Mouse (Mus musculus) adrenal gland, adult 18-20 months (tissue): ENCODE measurements around the gene Sh2d3c. TPM values are rescaled to one million over a fixed set of nuclear protein-coding genes. Genes with fewer than 3 reads are reported as not detected.
A peak's percentile ranks its signal among the peaks of the same experiment; 100 is the strongest.

Experiments used
- DNase-seq, 2 experiments: peaks; one replicate each; pipeline ENCODE4 v3.0.0; 2021 to 2022; ENCODE audit warnings: low spot score in 2 of 2
- total RNA-seq, 2 experiments: library from RNA; stranded (reverse); gene quantifications; 1 replicate in 1 of 2; 2 replicates in 1 of 2; pipeline ENCODE4 v1.2.3; 2021

Gene Sh2d3c
- total RNA-seq, 2 experiments from 2014 or later, result 11.6 to 14.9 TPM

DNA sequence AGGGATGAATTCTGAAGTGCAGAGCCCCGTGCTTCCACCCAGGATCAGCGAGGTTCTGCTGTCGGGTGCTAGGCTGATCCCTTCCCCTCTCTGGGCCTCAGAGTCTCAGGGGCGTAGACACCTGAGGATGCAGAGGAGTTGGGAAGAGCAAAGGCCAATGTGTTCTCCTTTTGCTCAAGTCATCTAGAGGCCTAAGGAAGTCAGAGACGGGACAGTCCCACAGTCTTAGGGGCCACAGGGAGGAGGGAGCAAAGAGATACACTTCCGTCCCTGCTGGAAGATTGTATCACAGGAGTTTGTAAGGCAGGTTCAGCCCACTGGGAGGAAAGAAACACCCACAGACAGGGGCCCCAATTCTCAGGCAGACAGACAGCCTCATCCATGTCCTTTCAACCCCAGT, 1.2 kb downstream of the Sh2d3c start:
- DNase-seq, result no peak

DNA sequence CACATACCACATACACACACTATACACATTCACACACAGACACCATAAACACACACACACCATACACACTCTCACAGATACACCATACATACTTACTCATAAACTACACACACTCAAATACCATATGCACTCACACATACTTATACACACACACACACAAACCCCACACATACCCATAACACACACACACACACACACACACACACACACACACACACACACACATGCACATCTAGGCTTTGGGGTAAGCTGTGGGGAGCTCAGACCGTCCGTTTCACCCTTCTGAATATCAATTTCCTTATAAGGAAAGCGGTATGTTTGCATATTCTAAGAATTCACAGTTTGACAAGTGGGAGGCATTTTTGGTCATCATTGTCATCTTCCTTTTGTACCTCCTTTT, 1.7 kb downstream of the Sh2d3c start:
- no peak for DNase-seq

DNA sequence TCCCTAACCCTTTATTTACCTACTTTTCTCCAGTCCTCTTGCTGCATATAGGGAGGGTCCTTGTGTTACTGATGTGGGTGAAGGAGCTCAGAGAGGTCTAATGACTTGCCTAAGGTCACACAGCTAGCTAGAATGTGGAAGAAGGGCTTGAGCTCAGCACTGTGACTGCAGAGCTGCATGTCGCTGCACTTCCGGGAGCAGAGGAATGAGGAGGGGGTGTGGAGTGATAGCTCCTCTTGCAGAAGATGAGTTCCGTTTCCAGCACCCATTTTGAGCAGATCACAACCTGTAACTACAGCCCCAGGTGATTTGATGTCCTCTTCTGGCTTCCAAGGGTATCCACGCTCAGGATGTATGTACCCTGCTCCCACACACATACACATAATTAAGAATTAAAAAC, 3.3 kb downstream of the Sh2d3c start:
- DNase-seq, result no peak

DNA sequence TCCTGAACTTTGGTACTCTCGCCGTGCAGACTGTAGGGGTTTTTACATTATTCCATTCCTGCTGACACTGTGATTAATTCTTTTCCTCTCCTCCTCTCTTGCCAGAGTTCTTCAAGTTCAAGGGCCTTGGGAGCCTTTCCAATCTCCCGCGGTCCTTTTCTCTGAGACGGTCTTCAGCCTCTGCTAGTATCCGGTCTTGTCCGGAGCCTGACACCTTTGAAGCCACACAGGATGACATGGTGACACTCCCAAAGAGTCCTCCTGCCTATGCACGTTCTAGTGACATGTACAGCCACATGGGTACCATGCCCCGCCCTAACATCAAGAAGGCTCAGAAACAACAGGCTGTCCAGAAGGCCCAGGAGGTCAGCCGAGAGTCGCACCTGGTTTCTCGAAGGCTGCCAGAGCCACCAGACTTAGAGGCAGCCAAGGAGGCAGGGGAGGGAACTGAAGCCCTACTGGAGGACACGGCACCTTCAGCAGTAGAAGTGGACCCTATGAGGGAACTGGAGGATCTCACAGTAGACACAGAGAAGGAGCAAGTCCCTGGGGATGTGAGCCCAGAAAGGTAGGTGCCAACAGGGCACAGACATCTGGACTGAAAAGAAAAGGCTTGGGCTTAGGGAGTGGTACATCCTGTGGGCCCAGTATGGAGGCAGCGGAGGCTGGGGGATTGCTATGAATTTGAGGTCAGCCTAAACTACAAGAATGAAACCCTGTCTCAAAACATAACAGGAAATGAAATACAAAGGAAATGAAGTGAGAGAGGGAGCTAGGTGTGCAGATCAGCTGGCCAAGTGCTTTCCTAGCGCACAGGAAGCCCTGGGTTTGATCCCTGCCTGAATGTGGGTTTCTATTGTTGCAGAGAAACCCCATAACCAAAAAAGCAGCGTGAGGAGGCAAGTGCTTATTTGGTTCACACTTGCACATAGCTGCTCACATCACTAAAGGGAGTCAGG, 4.3 kb downstream of the Sh2d3c start:
- no peak for DNase-seq

DNA sequence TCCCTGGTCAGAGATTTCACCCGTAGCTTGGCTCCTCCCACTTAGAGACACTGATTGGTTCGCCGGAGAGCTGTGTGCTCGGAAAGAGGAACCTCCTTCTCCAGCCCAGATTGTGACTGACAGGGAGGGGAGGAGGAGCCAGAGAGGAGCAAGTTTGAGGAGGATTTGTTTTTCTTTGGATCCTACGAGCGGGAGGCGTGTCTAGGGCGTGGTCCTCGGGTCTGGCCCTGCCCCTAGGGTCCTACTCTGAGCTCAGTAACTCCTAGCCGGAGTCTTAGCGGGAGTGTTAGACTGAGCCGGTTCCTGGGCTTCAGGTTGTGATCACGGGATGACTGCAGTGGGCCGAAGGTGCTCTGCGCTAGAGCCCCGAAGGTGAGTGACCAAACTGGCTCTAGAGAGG, 6.6 kb downstream of the Sh2d3c start:
- DNase-seq, result peak; percentile 79 to 83

DNA sequence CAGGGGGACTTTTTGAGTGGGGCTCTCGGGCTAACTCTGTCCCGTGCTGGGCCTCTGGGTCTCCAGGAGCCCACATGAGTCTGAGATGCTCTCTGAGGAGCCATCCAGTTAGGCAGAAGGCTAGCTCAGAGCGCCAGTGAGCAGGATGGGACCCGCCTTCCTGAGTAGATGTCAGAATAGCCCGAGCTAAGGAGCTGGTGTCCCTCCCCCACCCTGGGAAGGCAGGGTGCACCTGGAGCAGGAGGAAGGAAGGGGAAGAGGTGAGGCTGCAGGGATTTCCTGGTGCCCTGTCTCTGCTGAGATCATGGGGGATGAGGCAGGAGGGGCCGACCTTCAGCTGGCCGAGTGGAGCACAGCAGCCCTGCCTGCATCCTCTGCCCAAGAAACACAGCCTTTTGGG, 7.6 kb downstream of the Sh2d3c start:
- DNase-seq, result no peak

DNA sequence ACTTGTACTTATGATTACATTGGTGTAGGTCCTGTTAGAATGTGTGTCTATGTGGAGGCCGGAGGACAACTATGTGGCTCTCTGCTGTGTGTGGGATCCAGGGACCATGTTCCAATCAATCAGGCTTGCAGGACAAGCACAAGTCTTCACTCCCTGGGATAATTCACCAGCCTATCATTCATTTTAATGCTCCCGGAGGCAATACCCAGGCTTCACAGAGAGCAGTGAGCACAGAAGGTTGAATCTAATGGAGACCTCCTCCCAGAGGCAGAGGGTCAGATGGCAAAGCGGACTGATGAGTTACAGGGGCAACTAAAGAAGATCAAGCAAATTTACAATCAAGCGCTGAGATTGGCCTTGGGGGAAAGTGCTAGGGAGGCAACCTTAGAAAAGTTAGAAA, 8.7 kb downstream of the Sh2d3c start:
- DNase-seq, result no peak

DNA sequence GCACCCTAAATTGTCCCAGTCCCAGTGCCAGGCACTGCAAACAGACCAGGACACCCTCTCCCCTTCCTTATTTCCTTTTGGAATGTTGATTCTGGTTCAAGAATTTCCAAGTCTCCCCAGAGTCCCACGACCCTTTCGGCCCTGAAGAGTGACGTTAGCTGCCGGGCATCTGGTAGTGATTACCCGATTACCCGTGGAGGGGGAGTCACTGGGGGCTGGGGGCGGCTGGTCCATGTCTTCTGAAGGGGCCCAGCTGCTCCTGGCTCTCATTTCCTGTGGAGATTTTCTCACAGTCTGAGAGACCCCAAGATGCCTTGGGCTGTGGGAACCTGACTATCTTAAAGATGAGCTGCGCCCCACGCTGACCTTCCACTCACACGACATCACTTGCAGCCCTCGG, 10.0 kb downstream of the Sh2d3c start:
- no peak for DNase-seq

DNA sequence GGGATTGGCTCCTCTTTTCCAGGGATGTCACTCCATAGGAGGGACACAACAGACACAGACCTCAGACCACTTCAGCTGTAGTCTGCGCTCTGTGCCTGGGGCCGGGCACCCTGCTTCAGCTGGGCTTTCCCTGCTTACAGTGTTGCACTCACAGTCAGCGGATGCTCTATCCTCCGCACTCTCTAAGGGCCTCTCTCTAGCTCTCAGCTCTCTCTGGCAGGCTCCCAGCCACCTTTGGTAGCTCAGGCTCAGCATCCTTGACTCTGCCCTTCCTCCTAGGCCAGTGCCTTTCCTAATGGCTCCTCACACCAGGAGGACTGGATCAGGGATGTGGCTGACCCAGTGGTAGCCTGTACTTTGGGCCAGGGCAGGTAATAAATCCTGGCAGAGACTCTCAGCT, 11.1 kb downstream of the Sh2d3c start:
- DNase-seq, result no peak

DNA sequence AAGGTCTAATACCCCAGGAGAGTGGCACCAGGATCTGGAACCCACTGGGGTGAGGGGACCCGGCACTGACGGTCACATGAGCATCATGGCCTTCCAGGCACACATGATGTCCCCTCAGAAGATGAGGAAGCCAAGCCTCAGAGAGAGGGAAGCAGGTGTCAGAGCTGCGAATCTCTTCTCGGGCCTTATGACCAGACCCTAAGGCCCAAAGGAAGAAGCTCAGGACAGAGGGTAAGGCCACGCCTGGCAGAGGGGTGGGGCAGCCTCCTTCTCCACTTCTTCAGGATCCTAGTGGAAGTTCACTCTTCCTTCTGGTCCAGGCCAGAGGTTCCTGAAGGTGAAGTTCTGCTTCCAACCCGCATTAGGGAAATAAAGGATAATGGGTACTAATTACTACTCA, 11.8 kb downstream of the Sh2d3c start:
- DNase-seq, result no peak

DNA sequence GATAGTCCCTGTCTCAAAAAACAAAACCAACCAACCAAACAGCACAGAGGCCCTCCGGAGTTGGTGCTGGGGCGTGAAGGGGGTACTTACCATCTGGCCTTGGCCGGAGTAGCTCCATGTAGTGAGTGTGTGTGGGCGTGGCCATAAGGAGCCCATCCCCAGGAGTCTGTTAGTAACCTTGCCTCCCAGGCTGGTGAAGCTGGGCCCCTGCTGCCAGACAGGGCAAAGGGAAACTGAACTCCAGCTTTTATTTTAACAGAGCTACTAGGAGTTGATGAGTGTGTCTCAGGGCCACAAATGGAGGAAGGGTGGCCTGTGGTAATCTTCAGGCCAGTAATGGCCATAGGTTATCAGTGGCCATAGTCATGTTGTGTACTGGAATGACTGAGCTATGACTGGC, 13.6 kb downstream of the Sh2d3c start:
- no peak for DNase-seq

DNA sequence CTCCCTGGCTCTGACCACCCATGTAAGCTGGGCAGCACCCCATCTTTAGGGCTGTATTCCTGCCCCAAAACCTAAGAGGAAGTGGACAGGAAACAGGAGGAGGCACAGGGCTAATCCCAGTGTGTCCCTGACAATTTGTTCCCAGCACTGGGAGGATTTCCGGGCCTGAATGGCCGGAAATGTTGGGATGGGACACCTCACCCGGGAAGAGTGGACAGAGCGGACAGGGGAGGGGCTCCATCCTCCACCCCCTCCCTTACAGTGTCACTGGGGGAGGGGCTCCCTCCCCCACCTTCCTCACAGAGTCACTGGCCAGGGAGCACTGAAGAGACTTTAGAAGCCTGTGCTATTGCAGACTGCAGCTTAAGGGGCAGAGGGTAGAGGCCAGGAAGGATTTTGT, 14.1 kb downstream of the Sh2d3c start:
- no peak for DNase-seq

DNA sequence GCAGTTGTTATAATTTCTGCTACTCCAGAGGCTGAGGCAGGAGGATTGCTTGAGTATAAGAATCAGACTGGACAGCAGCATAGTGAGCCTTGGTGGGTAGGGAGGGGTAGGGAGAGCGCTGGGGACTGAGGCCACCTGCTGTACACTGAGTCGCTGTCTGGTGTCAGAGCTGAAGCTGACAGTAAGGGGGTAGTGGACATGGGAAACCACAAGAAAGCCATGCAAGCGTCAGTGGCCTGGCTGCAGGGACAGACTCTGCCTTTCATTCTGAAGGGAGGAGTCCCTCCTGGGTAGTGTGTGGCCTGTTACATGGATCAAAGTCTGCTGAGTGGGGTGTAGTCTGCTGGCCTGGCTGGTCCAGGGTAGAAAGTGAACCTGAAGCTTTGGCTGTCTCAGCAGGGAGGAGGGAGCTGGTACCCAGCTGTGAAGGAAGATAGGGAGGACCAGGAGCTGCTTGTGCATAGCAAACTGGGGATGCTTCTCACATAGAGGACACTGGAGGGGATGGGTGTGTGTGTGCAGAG, 15.5 kb downstream of the Sh2d3c start:
- DNase-seq, result no peak

DNA sequence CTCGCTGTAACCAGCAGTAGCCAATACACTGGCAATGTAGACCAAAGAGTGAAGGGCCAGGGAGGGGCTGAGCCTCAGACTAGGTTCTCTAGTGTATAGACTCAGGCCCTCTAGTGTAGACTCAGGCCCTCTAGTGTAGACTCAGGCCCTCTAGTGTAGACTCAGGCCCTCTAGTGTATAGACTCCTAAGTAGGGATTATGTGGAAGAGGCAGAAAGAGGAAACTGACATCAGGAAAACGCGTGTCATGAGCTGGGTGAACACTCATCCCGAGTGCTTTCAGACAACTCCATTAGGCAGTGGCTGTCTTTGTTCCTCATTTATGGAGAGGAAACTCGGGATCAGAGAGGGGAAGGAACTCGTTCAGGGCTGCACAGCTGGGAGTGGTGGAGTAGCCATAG, 16.2 kb downstream of the Sh2d3c start:
- DNase-seq, result no peak

DNA sequence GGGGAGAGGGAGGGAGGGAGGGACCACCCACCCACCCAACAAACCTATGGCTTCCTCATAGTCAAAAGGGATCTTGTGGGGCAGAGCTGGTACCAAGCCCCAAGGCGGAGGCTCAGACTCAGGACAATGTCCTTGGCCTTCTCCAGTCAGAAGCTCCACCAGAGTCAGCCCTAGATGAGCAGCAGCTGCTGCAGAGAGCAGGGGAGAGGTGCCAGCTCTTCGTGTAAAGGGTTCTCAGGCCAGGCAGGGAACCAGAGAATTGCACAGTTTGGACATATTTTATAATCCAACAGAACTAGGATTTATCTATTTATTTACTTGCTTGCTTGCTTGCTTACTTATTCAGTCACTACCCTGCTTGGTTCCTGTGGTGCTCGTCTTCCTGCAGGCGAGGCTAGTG, 18.5 kb downstream of the Sh2d3c start:
- no peak for DNase-seq

DNA sequence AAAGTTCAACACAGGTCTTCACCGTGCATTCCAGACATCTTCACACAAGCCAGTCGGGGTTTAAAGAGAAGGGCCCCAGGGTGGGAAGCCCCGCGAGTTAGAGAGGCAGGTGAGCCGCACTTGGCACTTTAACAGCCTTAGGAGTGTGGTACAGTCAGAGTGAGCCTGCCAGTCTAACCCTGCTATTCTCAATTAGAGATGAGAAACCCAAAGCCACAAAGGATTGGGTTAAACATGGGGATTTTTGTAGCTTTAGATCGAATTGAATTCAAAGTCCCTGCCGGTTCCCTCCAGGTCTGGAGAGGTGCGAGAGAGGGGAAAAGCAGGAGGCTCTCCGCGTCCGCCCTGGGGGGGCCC, 20.0 kb downstream of the Sh2d3c start, which contains the start of gene 6330409D20Rik:
TSS of gene 6330409D20Rik (minus strand) at position 101 of the 357 bp plus-strand sequence.
- no peak for DNase-seq

DNA sequence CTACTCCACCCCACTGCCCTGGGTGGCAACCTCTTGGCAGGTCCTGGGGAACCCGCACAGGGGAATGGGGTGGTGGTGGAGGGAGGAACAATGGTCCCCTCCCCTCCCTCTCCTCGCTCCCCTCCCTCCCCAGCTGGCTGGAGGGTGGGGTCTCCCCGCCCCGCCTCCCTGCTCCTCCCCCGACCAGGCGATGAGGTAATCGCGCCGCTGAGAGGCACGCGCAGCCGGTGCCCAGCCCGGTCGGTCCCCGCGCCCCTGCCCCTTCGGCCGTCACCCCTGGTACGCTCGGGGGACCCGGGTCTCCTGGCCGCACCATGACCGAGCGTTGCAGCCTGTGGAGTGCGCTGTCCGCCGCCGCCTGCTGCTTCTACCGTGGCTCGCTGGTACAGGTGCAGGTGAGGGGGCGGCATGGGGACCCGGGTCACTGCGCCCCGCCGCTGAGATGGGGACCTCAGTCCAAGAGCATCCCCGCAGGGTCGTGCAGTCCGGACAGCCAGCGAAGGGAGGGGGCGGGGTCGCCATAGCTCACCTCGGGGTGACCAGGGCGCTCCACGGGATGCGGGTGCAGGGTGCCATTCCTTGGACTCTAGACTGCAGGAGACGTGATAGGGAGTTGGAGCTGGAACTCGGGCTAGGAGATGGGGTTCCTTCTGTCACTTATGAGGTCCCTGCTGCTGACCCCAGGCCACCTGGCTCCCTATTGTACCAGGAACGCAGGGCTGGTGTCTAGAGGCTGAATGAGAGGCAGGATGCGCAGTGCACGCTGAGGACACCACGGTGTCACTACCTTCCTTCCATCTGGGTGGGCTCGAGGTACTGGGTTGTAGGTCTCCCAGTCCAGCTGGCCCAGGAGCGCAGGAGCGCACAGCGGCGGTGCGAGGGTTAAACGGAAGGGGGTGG, 20.7 kb downstream of the Sh2d3c start:
- peak in 1 of 2 experiments; percentile 61 for DNase-seq

DNA sequence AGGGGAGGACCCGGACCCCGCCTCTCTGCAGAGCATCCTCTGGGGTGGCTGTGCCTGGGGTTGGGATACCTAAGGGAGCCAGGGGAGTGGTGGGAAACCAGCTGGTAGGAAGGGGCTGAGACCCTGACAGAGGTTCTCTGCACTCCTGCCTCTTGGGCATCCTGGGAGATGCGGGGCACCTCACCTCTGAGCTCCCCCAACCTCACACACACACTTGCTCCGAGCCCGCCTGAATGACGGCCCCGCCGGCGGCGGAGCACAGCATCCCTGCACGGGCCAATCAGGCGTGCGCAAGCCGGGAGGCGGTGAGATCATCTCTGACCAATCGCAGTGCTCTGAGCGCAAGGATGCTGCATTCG, 21.3 kb downstream of the Sh2d3c start:
- no peak for DNase-seq

DNA sequence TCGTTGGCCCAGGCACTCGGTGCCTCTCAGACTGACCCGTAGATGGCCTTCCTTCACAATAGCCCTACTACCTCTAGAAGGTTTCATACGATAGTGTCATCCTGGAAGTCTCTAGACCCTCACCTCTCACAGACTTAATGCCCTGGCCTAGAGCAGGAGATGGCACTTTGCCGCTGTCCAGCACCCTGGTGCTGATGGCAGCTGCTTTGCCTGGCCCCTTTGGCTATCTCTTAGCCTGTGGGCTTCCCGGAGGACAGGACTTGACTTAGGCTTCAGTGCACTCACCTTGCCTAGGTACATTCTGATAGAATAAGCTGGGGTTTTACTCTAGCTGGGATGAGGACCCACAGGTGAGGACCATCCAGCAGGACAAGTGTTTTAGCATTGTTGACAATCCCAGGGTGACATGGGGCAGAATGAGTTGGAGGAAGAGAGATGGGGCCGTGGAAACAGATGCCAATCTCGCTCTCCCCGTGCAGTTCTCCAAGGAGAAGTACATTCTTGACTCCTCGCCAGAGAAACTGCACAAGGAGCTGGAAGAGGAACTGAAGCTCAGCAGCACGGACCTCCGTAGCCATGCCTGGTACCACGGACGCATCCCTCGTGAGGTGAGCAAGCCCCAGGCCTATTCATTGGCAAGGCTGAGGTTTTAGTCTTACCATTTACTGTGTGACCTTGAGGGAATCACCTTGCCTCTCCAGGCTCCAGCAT, 23.6 kb downstream of the Sh2d3c start:
- DNase-seq, result no peak

DNA sequence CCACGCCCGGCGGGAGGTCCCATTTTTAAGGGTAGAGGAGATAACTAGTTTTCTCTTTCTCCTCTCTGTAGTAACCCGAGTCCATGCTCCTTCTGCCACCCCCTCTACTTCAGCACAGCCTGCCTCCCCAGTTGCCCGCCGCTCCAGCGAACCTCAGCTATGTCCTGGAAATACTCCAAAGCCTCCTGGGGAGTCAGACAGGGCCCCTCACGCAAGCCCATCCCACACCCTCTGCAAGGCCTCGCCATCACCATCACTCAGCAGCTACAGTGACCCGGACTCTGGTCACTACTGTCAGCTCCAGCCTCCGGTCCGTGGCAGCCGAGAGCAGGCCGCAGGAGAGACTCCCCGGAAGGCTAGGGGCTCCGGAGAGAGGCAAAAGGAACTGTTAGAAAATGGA, 28.2 kb downstream of the Sh2d3c start:
- no peak for DNase-seq

DNA sequence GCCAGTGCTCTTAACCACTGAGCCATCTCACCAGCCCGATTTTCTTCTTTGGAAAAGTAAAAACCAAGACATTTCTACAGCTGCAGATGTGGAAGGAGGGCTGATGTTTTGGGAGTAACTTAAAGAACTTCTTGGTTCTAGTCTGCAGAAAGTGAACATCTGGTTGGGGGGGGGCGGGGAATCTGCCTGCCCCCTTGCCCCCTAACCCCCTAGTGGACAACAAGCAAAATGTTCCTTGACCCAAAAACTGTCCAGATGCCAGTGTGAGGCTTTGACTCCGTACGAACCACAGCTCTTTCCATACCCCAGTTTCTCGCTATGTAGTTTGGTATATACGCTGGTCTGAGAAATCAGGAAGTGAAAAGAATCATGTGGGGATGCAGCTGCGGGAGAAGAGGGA, 29.3 kb downstream of the Sh2d3c start:
- DNase-seq, result no peak
